Mouse (Mus musculus) MEL (cell line): ENCODE results near the gene Gm20388.

Source experiments
- CHD2 ChIP-seq: IDR thresholded peaks from 2 replicates; pipeline ENCODE4 v1.6.1; 2011; ENCODE audit warnings: low read length, improper control_type of control experiment
- SMC3 ChIP-seq: IDR thresholded peaks from 2 replicates; pipeline ENCODE4 v1.6.1; 2011; ENCODE audit warnings: low read depth, low read length, improper control_type of control experiment
- TAL1 ChIP-seq: IDR thresholded peaks from 2 replicates; pipeline ENCODE4 v1.6.1; 2012; ENCODE audit warnings: mild to moderate bottlenecking, inconsistent platforms, low read length, moderate library complexity, mixed read lengths

GRCm38 (mm10) chr8:122992296-122992695, 3081.7 kb downstream of the Gm20388 start:
- TF ChIP-seq TAL1 (no peak), SMC3 (no peak), CHD2 (no peak)
